Mouse (Mus musculus) neural tube, embryonic 14.5 days (tissue): ENCODE data around the gene Cbx8. TPM values are rescaled to one million over a fixed set of nuclear protein-coding genes. Genes with fewer than 3 reads are reported as not detected.
A peak's percentile ranks its signal among the peaks of the same experiment; 100 is the strongest.

ENCODE experiments used
- ATAC-seq: fragments of 200-750 bp; cut with Nextera tagmentation; 2 replicates; pipeline ENCODE4 v1.8.0; 2017; ENCODE audit warnings: low read depth, mild to moderate bottlenecking, moderate TSS enrichment, moderate library complexity
- H3K27ac ChIP-seq: fragments of 300-500 bp; sonication (generic); 2 replicates; pipeline ENCODE4 v1.5.1; 2014; ENCODE audit warnings: low read depth, mild to moderate bottlenecking, control low read depth, low read length, moderate library complexity, mixed read lengths
- H3K27me3 ChIP-seq: fragments of 300-500 bp; sonication (generic); 2 replicates; pipeline ENCODE4 v1.6.1; 2014; ENCODE audit warnings: low read length; ENCODE audit not compliant: control insufficient read depth, insufficient read depth
- H3K36me3 ChIP-seq: fragments of 300-500 bp; sonication (generic); 2 replicates; pipeline ENCODE4 v1.6.1; 2014; ENCODE audit warnings: low read length, mixed read lengths; ENCODE audit not compliant: control insufficient read depth, insufficient read depth
- H3K4me1 ChIP-seq: fragments of 300-500 bp; sonication (generic); 2 replicates; pipeline ENCODE4 v1.6.1; 2014; ENCODE audit warnings: low read length; ENCODE audit not compliant: control insufficient read depth, insufficient read depth
- H3K4me2 ChIP-seq: fragments of 300-500 bp; sonication (generic); 2 replicates; pipeline ENCODE4 v1.6.1; 2014; ENCODE audit warnings: mild to moderate bottlenecking, low read depth, low read length, control low read depth
- H3K4me3 ChIP-seq: fragments of 300-500 bp; sonication (generic); 2 replicates; pipeline ENCODE4 v1.5.1; 2014; ENCODE audit warnings: low read depth, low read length, control low read depth, mixed read lengths
- H3K9ac ChIP-seq: fragments of 300-500 bp; sonication (generic); replicated peaks from 2 replicates; pipeline ENCODE4 v1.6.1; 2014; ENCODE audit warnings: low read depth, mild to moderate bottlenecking, control low read depth, low read length, mixed read lengths
- H3K9me3 ChIP-seq: fragments of 300-500 bp; sonication (generic); 2 replicates; pipeline ENCODE4 v1.6.1; 2016; ENCODE audit warnings: low read length; ENCODE audit not compliant: control insufficient read depth
- WGBS: fragments of 180-500 bp; shearing (Covaris S2); extraction: QIAGEN DNeasy Blood & Tissue Kit; methylation state at CpG from one replicate; pipeline ENCODE4 v1.1.7; 2014; 5-methylcytosine and 5-hydroxymethylcytosine counted together
- polyA plus RNA-seq: library from polyadenylated mRNA; unstranded; fragments of >200 nt; fragmentation: Nextera tagmentation; extraction: Ambion mirVana; gene quantifications from 2 replicates; pipeline ENCODE4 v1.2.1, GENCODE M21; 2014

Gene Cbx8
- polyA plus RNA-seq, 1 experiment from 2014 or later = 10.1 TPM

GRCm38 (mm10) chr11:119066841-119067240 lies 26.1 kb upstream of the Cbx8 start:
- H3K4me2 ChIP-seq = no peak overlapping the region
- no peaks in the 10 kb centered on the region for H3K9me3 ChIP-seq
- 79% methylated on average over 8 of the region's 8 CpGs for WGBS
- no peaks in the 10 kb centered on the region for H3K36me3 ChIP-seq
- H3K4me1 ChIP-seq = no peaks in the 10 kb centered on the region
- H3K4me3 ChIP-seq = no peak overlapping the region
- ATAC-seq = no peak
- peaks cover 1% of the 10 kb centered on the region; the same call in 1 of the 2 replicates for H3K27me3 ChIP-seq
- H3K27ac ChIP-seq = no peak overlapping the region
- H3K9ac ChIP-seq = no peak overlapping the region

- Histone ChIP-seq H3K4me3 (no peak overlapping the region), H3K9me3 (no peaks in the 10 kb centered on the region), H3K27ac (no peak overlapping the region), H3K27me3 (peaks cover 28% of the 10 kb centered on the region), H3K9ac (no peak overlapping the region), H3K4me1 (peaks cover 37% of the 10 kb centered on the region), H3K4me2 (no peak overlapping the region), H3K36me3 (no peaks in the 10 kb centered on the region)
- ATAC-seq = no peak
- 8% methylated on average over 3 of the region's 3 CpGs for WGBS
Measured at GRCm38 (mm10) chr11:119059256-119059655, 18.5 kb upstream of the Cbx8 start.

GRCm38 (mm10) chr11:119058041-119058995 lies 17.5 kb upstream of the Cbx8 start:
- Histone ChIP-seq H3K27me3 (peaks cover 28% of the 10 kb centered on the region), H3K9me3 (no peaks in the 10 kb centered on the region), H3K36me3 (no peaks in the 10 kb centered on the region), H3K4me2 (peak overlapping the region; percentile 32), H3K27ac (no peak overlapping the region), H3K4me3 (peak overlapping the region; percentile 6; the same call in 1 of the 2 replicates), H3K9ac (0 out of 2 replicates have a peak overlapping the region, but pooled peaks have one; percentile 25), H3K4me1 (peaks cover 38% of the 10 kb centered on the region)
- ATAC-seq = no peak
- 2% methylated on average over 57 of the region's 58 CpGs for WGBS

- peak overlapping the region; percentile 99 for H3K4me2 ChIP-seq
- peak overlapping the region; percentile 60 for H3K4me3 ChIP-seq
- no peaks in the 10 kb centered on the region for H3K9me3 ChIP-seq
- H3K27me3 ChIP-seq = peaks cover 28% of the 10 kb centered on the region
- H3K4me1 ChIP-seq = peaks cover 44% of the 10 kb centered on the region
- peak overlapping the region; percentile 97 for H3K9ac ChIP-seq
- no peak for ATAC-seq
- H3K36me3 ChIP-seq = no peaks in the 10 kb centered on the region
- WGBS = 2% methylated on average over 9 of the region's 9 CpGs
- peak overlapping the region; percentile 84 for H3K27ac ChIP-seq
Measured at GRCm38 (mm10) chr11:119057291-119057690, 16.5 kb upstream of the Cbx8 start.

GRCm38 (mm10) chr11:119056301-119057211 lies 15.8 kb upstream of the Cbx8 start:
- Histone ChIP-seq H3K4me1 (peaks cover 48% of the 10 kb centered on the region), H3K27me3 (peaks cover 27% of the 10 kb centered on the region), H3K36me3 (no peaks in the 10 kb centered on the region), H3K9me3 (no peaks in the 10 kb centered on the region), H3K4me3 (peak overlapping the region; percentile 60), H3K9ac (peak overlapping the region; percentile 97), H3K27ac (peak overlapping the region; percentile 84), H3K4me2 (peak overlapping the region; percentile 99)
- peak; percentile 10; the same call in 1 of the 2 replicates for ATAC-seq
- WGBS = under 1% methylated on average over 62 of the region's 65 CpGs

- WGBS = under 1% methylated on average over 32 of the region's 32 CpGs
- ATAC-seq = no peak
- H3K9ac ChIP-seq = peak overlapping the region; percentile 97; the same call in 1 of the 2 replicates
- H3K4me2 ChIP-seq = peak overlapping the region; percentile 99
- no peaks in the 10 kb centered on the region for H3K9me3 ChIP-seq
- no peaks in the 10 kb centered on the region for H3K36me3 ChIP-seq
- peaks cover 36% of the 10 kb centered on the region for H3K27me3 ChIP-seq
- H3K4me1 ChIP-seq = peaks cover 48% of the 10 kb centered on the region
- H3K27ac ChIP-seq = no peak overlapping the region
- peak overlapping the region; percentile 60 for H3K4me3 ChIP-seq
Measured at GRCm38 (mm10) chr11:119055571-119056131, 14.9 kb upstream of the Cbx8 start.

GRCm38 (mm10) chr11:119054351-119055345 lies 13.9 kb upstream of the Cbx8 start:
- ATAC-seq = no peak
- peaks cover 48% of the 10 kb centered on the region for H3K4me1 ChIP-seq
- peak overlapping the region; percentile 37; the same call in 1 of the 2 replicates for H3K9ac ChIP-seq
- no peaks in the 10 kb centered on the region for H3K36me3 ChIP-seq
- no peaks in the 10 kb centered on the region for H3K9me3 ChIP-seq
- peaks cover 36% of the 10 kb centered on the region for H3K27me3 ChIP-seq
- H3K4me2 ChIP-seq = peak overlapping the region; percentile 60
- 2% methylated on average over 47 of the region's 47 CpGs for WGBS
- H3K27ac ChIP-seq = peak overlapping the region; percentile 94
- H3K4me3 ChIP-seq = peak overlapping the region; percentile 31
